Mouse (Mus musculus): ENCODE data around the gene Grk6. TPM values are rescaled to one million over a fixed set of nuclear protein-coding genes. Genes with fewer than 3 reads are reported as not detected.

The Grk6 gene
- polyA plus RNA-seq, 1 experiment from 2014 or later: 31.3 TPM

DNA sequence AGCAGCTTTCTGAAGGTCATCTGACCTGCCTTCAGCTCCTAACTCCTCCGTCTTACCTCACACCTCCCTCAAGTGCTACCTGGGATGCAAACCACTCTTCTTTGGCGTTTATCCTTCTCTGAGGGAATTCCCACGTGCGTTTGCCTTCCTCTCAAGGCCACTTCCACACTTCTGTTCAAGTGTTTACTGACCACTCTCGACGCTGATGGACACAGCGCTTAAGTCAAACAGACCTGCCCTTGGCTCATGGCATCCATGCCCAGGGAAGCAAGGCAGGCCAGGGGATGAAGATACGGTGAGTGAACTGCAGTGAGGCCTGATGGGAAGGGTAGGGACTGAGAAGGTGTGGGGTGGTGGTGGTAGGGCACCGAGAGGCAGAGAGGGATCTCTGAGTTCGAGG lies 55.7 kb downstream of the Grk6 start:
- no peak overlapping the region for H3K9ac ChIP-seq
- no peak for ATAC-seq (ENCODE audit: low FRiP score)
- H3K27ac ChIP-seq: no peak overlapping the region
- H3K36me3 ChIP-seq: peaks cover 73% of the 10 kb centered on the region
- H3K9me3 ChIP-seq: no peaks in the 10 kb centered on the region
- WGBS: 85% methylated on average over 10 of the region's 10 CpGs
- no peak overlapping the region for H3K4me2 ChIP-seq
- H3K4me3 ChIP-seq: no peak overlapping the region
- peaks cover 20% of the 10 kb centered on the region for H3K4me1 ChIP-seq (replicated peaks)
- H3K27me3 ChIP-seq: no peaks in the 10 kb centered on the region

DNA sequence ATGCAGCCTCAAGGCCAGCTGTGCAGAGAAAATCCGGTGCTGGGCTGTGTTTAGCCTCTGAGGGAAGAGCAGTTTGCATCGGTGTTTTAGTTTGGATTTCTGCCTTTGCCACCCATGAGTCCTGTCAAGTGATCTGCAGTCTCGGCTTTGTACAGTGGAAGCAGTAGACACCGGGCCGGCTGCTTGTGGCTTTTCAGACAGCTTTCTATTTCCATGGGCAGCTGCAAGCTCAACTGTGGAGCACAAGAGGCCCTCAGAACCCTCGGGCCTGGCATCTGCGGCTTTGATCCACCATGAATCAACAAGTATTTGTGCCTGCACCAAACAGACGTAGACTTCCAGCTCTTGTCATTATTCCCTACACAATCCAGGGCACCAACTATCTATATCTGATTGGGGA lies 57.5 kb downstream of the Grk6 start:
- peaks cover 7% of the 10 kb centered on the region; the same call in 1 of the 2 replicates for H3K4me1 ChIP-seq (replicated peaks)
- H3K36me3 ChIP-seq: peaks cover 91% of the 10 kb centered on the region
- no peaks in the 10 kb centered on the region for H3K27me3 ChIP-seq
- ATAC-seq (ENCODE audit: low FRiP score): no peak
- no peaks in the 10 kb centered on the region for H3K9me3 ChIP-seq
- H3K9ac ChIP-seq: no peak overlapping the region
- no peak overlapping the region for H3K4me3 ChIP-seq
- no peak overlapping the region for H3K27ac ChIP-seq
- 93% methylated on average over 8 of the region's 8 CpGs for WGBS
- H3K4me2 ChIP-seq: no peak overlapping the region

DNA sequence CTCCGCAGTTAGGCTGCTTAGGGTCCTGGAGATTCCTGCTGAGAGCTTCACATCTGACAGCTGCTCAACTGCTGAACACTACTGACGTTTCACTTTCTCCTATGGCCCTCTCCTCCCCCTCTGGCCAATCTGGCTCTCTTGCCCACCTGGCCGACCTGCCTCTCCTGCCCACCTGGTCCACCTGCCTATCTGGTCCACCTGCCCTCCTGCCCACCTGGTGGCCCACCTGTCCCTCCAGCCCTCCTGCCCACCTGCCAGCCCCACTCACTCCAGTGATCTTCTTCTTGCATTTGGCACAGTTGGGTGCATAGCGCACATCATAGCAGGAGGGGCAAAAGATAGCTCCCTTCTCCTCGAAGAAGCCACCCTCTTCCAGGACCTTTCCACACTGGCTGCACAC lies 59.5 kb downstream of the Grk6 start:
- no peaks in the 10 kb centered on the region for H3K9me3 ChIP-seq
- ATAC-seq (ENCODE audit: low FRiP score): no peak
- H3K9ac ChIP-seq: no peak overlapping the region
- no peak overlapping the region for H3K4me2 ChIP-seq
- WGBS: 80% methylated on average over 5 of the region's 5 CpGs
- H3K36me3 ChIP-seq: peaks cover 95% of the 10 kb centered on the region
- H3K4me1 ChIP-seq (replicated peaks): no peaks in the 10 kb centered on the region
- no peaks in the 10 kb centered on the region for H3K27me3 ChIP-seq
- H3K4me3 ChIP-seq: no peak overlapping the region
- no peak overlapping the region for H3K27ac ChIP-seq

DNA sequence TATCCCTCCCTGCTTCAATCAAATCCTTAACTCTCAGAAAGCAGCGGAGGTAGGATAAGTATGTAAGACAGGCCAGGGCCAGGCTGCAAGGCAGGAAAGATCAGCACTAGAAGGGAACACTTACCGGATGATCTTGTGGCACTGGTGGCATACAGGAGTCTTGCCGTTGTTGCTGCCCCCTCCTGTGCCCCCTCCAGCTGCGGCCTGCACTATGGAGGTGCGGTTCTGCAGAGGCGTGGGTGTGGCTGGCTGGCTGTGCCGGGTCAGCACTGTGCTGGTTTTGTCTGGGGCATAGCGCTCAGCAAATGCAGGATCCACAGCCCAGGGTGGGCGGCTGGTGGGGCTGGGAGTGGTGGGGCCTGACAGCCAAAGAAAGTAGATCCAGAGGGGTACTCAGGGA lies 60.9 kb downstream of the Grk6 start:
- Histone ChIP-seq H3K4me1 (replicated peaks) (peaks cover 10% of the 10 kb centered on the region), H3K4me3 (no peak overlapping the region), H3K36me3 (peaks cover 95% of the 10 kb centered on the region), H3K27me3 (no peaks in the 10 kb centered on the region), H3K9me3 (no peaks in the 10 kb centered on the region), H3K27ac (no peak overlapping the region), H3K9ac (no peak overlapping the region), H3K4me2 (no peak overlapping the region)
- 92% methylated on average over 9 of the region's 9 CpGs for WGBS
- ATAC-seq (ENCODE audit: low FRiP score): no peak

DNA sequence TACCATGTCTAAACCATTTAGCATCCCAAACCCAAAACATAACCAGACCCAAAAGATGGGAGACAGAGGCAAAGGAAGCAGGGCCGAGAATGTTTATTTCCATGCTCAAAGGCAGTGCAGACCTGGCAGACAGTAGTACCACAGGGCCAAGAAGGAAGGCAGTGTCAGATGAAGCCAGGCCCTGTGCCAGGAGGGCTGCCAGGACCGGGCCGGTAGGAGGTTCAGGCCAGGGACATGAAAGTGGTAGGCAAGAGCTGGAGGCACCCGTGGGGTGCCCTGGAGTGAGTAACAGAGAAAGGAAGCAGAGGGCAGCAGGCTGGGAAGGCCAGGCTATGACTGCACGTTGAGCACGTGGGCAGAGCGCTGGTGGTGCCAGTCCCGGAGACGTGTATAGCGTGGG lies 61.8 kb downstream of the Grk6 start:
- Histone ChIP-seq H3K9ac (no peak overlapping the region), H3K27ac (no peak overlapping the region), H3K9me3 (no peaks in the 10 kb centered on the region), H3K4me3 (no peak overlapping the region), H3K4me1 (replicated peaks) (peaks cover 19% of the 10 kb centered on the region), H3K27me3 (no peaks in the 10 kb centered on the region), H3K36me3 (peaks cover 87% of the 10 kb centered on the region), H3K4me2 (no peak overlapping the region)
- 93% methylated on average over 10 of the region's 10 CpGs for WGBS
- no peak for ATAC-seq (ENCODE audit: low FRiP score)

DNA sequence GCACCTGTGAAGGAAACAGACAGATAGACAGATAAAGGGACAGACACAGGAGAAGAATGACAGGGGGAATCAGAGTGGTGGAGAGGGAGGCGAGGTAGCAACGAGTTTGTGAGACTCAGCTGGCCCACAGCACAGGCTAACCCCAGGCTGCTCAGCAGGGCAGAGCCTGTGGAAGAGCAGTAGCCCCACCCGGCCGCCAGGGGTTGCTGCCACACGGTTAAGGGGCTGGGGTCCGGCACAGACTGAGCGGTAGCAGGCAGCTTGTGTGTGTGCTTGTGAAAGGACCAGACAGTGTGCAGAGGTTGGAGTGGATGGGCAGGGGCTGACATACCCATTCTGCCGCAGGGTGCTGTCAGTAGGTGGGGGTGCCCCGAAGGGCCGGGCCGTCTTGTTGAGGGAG lies 63.0 kb downstream of the Grk6 start:
- Histone ChIP-seq H3K9me3 (no peaks in the 10 kb centered on the region), H3K4me2 (no peak overlapping the region), H3K9ac (no peak overlapping the region), H3K4me3 (no peak overlapping the region), H3K4me1 (replicated peaks) (peaks cover 31% of the 10 kb centered on the region), H3K27me3 (no peaks in the 10 kb centered on the region), H3K27ac (no peak overlapping the region; the same call in 1 of the 2 replicates), H3K36me3 (peaks cover 76% of the 10 kb centered on the region)
- 62% methylated on average over 11 of the region's 11 CpGs for WGBS
- no peak for ATAC-seq (ENCODE audit: low FRiP score)

DNA sequence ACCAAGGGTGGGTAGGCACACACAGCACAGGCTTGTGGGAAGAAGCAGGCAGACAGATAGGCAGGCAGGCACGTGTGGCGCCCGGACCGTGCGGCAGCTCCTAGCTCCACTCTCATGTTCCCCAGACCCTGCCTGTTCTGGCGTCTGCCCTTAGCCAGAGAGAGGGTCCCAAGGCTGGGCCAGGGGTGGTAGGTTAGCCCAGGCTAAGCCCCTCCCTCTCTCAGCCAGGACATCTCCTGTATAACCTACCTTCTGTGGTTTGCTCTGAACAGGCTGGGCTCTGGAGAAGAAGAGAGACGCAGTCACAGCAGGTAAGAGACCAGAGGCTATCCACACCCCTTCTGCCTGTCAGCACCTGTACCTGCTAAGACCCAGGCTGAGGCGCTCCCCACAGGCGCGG lies 63.7 kb downstream of the Grk6 start:
- Histone ChIP-seq H3K9ac (no peak overlapping the region), H3K4me3 (no peak overlapping the region), H3K9me3 (no peaks in the 10 kb centered on the region), H3K4me2 (no peak overlapping the region), H3K4me1 (replicated peaks) (peaks cover 31% of the 10 kb centered on the region), H3K27me3 (no peaks in the 10 kb centered on the region), H3K27ac (no peak overlapping the region), H3K36me3 (peaks cover 69% of the 10 kb centered on the region)
- no peak for ATAC-seq (ENCODE audit: low FRiP score)
- WGBS: 93% methylated on average over 10 of the region's 10 CpGs

DNA sequence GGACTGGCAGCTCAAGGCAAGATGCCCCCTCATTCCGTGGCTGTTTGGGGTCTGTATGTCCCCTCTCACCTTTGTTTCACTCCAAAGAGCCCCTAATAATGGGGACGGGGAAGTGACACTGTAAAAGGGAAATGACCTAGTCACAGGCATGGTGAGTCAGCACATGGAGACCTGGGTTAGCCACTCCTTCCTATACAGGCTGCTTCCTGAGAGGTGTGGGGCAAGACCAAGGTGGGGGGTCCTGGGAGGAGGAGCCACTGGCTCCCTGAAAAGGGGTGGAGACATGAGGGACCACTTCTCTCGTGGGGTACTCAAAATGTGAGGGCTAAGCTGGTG lies 65.4 kb downstream of the Grk6 start:
- peaks cover 7% of the 10 kb centered on the region for H3K27me3 ChIP-seq
- ATAC-seq (ENCODE audit: low FRiP score): 0 out of 2 replicates have a peak, but pooled peaks have one; percentile 0
- no peak overlapping the region; the same call in 1 of the 2 replicates for H3K4me2 ChIP-seq
- peaks cover 36% of the 10 kb centered on the region for H3K4me1 ChIP-seq (replicated peaks)
- H3K9ac ChIP-seq: peak overlapping the region; percentile 55; the same call in 1 of the 2 replicates
- WGBS: 36% methylated on average over 3 of the region's 3 CpGs
- peak overlapping the region; percentile 19; the same call in 1 of the 2 replicates for H3K27ac ChIP-seq
- no peak overlapping the region for H3K4me3 ChIP-seq
- no peaks in the 10 kb centered on the region for H3K9me3 ChIP-seq
- peaks cover 52% of the 10 kb centered on the region for H3K36me3 ChIP-seq

Small RNA genes lying within 50 kb of the gene (microRNA-seq; reads per million reads assigned to microRNA genes)
- not detected for gene Mir6943
- gene Mir6944: 81.2 reads per million, percentile 47 among the genes with 10 or more reads in this experiment
- gene Mir6945: 1.2 reads per million

Other genes with a start within 250 kb of the Grk6 start
- 70.7 and 73.5 TPM in 2 replicates for gene Nsd1, start 235.3 kb upstream of the Grk6 start, polyA plus RNA-seq (2015; fragmentation: Nextera tagmentation; extraction: Ambion mirVana)
- gene Prelid1, start 124.6 kb upstream of the Grk6 start, polyA plus RNA-seq (2015; fragmentation: Nextera tagmentation; extraction: Ambion mirVana): 300 and 307 TPM in 2 replicates
- 95.9 and 102 TPM in 2 replicates for gene Rab24, start 123.1 kb upstream of the Grk6 start, polyA plus RNA-seq (2015; fragmentation: Nextera tagmentation; extraction: Ambion mirVana)
- gene Mxd3, start 115.2 kb upstream of the Grk6 start, polyA plus RNA-seq (2015; fragmentation: Nextera tagmentation; extraction: Ambion mirVana): 12.1 and 12.4 TPM in 2 replicates
- 55.2 and 57.1 TPM in 2 replicates for gene Lman2, start 82.3 kb upstream of the Grk6 start, polyA plus RNA-seq (2015; fragmentation: Nextera tagmentation; extraction: Ambion mirVana)
- 0.21 and 0.29 TPM in 2 replicates for gene Rgs14, start 75.3 kb upstream of the Grk6 start, polyA plus RNA-seq (2015; fragmentation: Nextera tagmentation; extraction: Ambion mirVana)
- not detected in 2 replicates for gene Slc34a1, start 46.9 kb upstream of the Grk6 start, polyA plus RNA-seq (2015; fragmentation: Nextera tagmentation; extraction: Ambion mirVana)
- gene Pfn3, start 29.8 kb upstream of the Grk6 start, polyA plus RNA-seq (2015; fragmentation: Nextera tagmentation; extraction: Ambion mirVana): 0.80 TPM in 1 of 2 replicates, not detected in the other
- not detected in 2 replicates for gene F12, start 18.3 kb upstream of the Grk6 start, polyA plus RNA-seq (2015; fragmentation: Nextera tagmentation; extraction: Ambion mirVana)
- 2.6 and 3.2 TPM in 2 replicates for gene Prr7, start 19.2 kb downstream of the Grk6 start, polyA plus RNA-seq (2015; fragmentation: Nextera tagmentation; extraction: Ambion mirVana)
- 615 and 625 TPM in 2 replicates for gene Dbn1, start 43.0 kb downstream of the Grk6 start, polyA plus RNA-seq (2015; fragmentation: Nextera tagmentation; extraction: Ambion mirVana)
- gene Pdlim7, start 68.6 kb downstream of the Grk6 start, polyA plus RNA-seq (2015; fragmentation: Nextera tagmentation; extraction: Ambion mirVana): 141 and 146 TPM in 2 replicates
- 4.1 and 5.7 TPM in 2 replicates for gene Dok3, start 84.2 kb downstream of the Grk6 start, polyA plus RNA-seq (2015; fragmentation: Nextera tagmentation; extraction: Ambion mirVana)
- 55.6 and 55.9 TPM in 2 replicates for gene Ddx41, start 91.6 kb downstream of the Grk6 start, polyA plus RNA-seq (2015; fragmentation: Nextera tagmentation; extraction: Ambion mirVana)
- 57.0 and 57.1 TPM in 2 replicates for gene Fam193b, start 126.0 kb downstream of the Grk6 start, polyA plus RNA-seq (2015; fragmentation: Nextera tagmentation; extraction: Ambion mirVana)
- 112 and 114 TPM in 2 replicates for gene Tmed9, start 128.7 kb downstream of the Grk6 start, polyA plus RNA-seq (2015; fragmentation: Nextera tagmentation; extraction: Ambion mirVana)
- 44.8 and 49.8 TPM in 2 replicates for gene B4galt7, start 154.8 kb downstream of the Grk6 start, polyA plus RNA-seq (2015; fragmentation: Nextera tagmentation; extraction: Ambion mirVana)
- 101 and 105 TPM in 2 replicates for gene Caml, start 177.9 kb downstream of the Grk6 start, polyA plus RNA-seq (2015; fragmentation: Nextera tagmentation; extraction: Ambion mirVana)
- 29.6 and 30.6 TPM in 2 replicates for gene Ddx46, start 190.0 kb downstream of the Grk6 start, polyA plus RNA-seq (2015; fragmentation: Nextera tagmentation; extraction: Ambion mirVana)
- gene B230219D22Rik, start 248.1 kb downstream of the Grk6 start, polyA plus RNA-seq (2015; fragmentation: Nextera tagmentation; extraction: Ambion mirVana): 67.5 and 70.8 TPM in 2 replicates